Mouse (Mus musculus) liver, embryonic 13.5 days (tissue): ENCODE measurements around the gene Trappc10. TPM values are rescaled to one million over a fixed set of nuclear protein-coding genes. Genes with fewer than 3 reads are reported as not detected.

Experiments
- ATAC-seq: fragments of 200-750 bp; cut with Nextera tagmentation; 2 replicates; pipeline ENCODE4 v1.8.0; 2017; ENCODE audit warnings: low read depth, mild to moderate bottlenecking, moderate number of reproducible peaks, moderate library complexity
- DNase-seq: peaks from one replicate; pipeline ENCODE4 v3.0.0; 2022
- H3K27ac ChIP-seq: fragments of 300-500 bp; sonication (generic); 2 replicates; pipeline ENCODE4 v1.5.1; 2015; ENCODE audit warnings: moderate library complexity, mild to moderate bottlenecking, inconsistent platforms
- H3K27me3 ChIP-seq: fragments of 300-500 bp; sonication (generic); 2 replicates; pipeline ENCODE4 v1.6.1; 2015; ENCODE audit warnings: mild to moderate bottlenecking, inconsistent platforms
- H3K36me3 ChIP-seq: fragments of 300-500 bp; sonication (generic); 2 replicates; pipeline ENCODE4 v1.6.1; 2015; ENCODE audit warnings: mild to moderate bottlenecking, inconsistent platforms
- H3K4me1 ChIP-seq: fragments of 300-500 bp; sonication (generic); replicated peaks from 2 replicates; pipeline ENCODE4 v1.6.1; 2015; ENCODE audit warnings: inconsistent platforms
- H3K4me2 ChIP-seq: fragments of 300-500 bp; sonication (generic); 2 replicates; pipeline ENCODE4 v1.6.1; 2015; ENCODE audit warnings: inconsistent platforms, mild to moderate bottlenecking, moderate library complexity
- H3K4me3 ChIP-seq: fragments of 300-500 bp; sonication (generic); replicated peaks from 2 replicates; pipeline ENCODE4 v1.5.1; 2015; ENCODE audit warnings: mild to moderate bottlenecking, inconsistent platforms
- H3K9ac ChIP-seq: fragments of 300-500 bp; sonication (generic); 2 replicates; pipeline ENCODE4 v1.6.1; 2015; ENCODE audit warnings: mild to moderate bottlenecking, inconsistent platforms
- H3K9me3 ChIP-seq: fragments of 300-500 bp; sonication (generic); replicated peaks from 2 replicates; pipeline ENCODE4 v1.6.1; 2016; ENCODE audit warnings: inconsistent platforms
- WGBS: fragments of 180-500 bp; shearing (Covaris S2); methylation state at CpG from one replicate; pipeline ENCODE4 v1.1.7; 2015; ENCODE audit not compliant: insufficient replicate concordance; 5-methylcytosine and 5-hydroxymethylcytosine counted together
- polyA plus RNA-seq: library from polyadenylated mRNA; unstranded; fragments of >200 nt; fragmentation: Nextera tagmentation; extraction: Ambion mirVana; gene quantifications from 2 replicates; pipeline ENCODE4 v1.2.1, GENCODE M21; 2015

The Trappc10 gene
- polyA plus RNA-seq, 1 experiment from 2014 or later = 15.8 TPM

DNA sequence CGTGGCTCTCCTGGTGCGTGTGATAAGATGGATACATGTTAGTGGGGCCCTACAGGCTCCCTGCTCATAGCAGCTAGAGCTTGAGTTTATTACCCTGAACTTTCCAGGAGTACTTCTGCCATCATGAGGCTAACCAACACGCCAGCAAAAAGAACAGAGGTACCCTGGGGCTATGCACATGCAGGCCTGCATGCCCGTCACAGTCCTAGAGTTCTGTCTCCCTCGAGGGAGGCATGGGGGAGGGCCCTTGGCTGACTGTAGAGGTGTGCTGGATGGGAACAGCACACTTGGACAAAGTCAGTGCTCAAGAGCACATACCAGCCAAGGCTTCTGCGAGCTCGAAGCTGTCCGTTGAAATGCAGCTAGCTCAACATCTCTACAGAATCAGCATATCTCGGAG is 36.0 kb upstream of the Trappc10 start:
- DNase-seq (no peak), ATAC-seq (no peak)
- 65% methylated on average over 9 of the region's 9 CpGs for WGBS
- Histone ChIP-seq H3K4me2 (no peak overlapping the region), H3K27ac (no peak overlapping the region), H3K36me3 (peaks cover 19% of the 10 kb centered on the region), H3K27me3 (no peaks in the 10 kb centered on the region), H3K9me3 (no peaks in the 10 kb centered on the region), H3K9ac (no peak overlapping the region), H3K4me3 (no peak overlapping the region), H3K4me1 (no peaks in the 10 kb centered on the region)

DNA sequence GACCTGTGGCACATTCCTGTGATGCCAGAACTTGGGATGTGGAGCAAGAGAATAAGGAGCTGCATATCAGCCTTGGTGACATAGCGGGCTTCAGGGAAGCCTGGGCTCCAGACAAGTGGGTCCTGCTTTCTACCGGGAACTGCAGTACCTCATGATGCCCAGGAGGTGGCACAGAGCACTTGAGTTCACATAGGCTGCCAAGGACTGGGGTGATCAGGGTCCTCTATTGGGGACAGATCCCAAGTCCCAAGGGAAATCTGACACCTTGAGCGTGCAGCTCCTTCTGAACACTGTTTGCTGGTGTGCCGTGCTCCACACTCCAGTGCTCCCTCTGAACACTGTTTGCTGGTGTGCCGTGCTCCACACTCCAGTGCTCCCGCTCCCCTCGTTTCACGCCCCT is 34.8 kb upstream of the Trappc10 start:
- Histone ChIP-seq H3K36me3 (peaks cover 19% of the 10 kb centered on the region), H3K4me2 (no peak overlapping the region), H3K4me3 (no peak overlapping the region), H3K4me1 (no peaks in the 10 kb centered on the region), H3K27ac (no peak overlapping the region), H3K9me3 (no peaks in the 10 kb centered on the region), H3K9ac (no peak overlapping the region), H3K27me3 (no peaks in the 10 kb centered on the region)
- WGBS = 50% methylated on average over 8 of the region's 8 CpGs
- DNase-seq (no peak), ATAC-seq (0 out of 2 replicates have a peak, but pooled peaks have one; percentile 27)

- Histone ChIP-seq H3K4me3 (no peak overlapping the region), H3K4me2 (no peak overlapping the region), H3K27ac (no peak overlapping the region), H3K9me3 (no peaks in the 10 kb centered on the region), H3K27me3 (no peaks in the 10 kb centered on the region), H3K9ac (no peak overlapping the region), H3K4me1 (peaks cover 10% of the 10 kb centered on the region), H3K36me3 (peaks cover 15% of the 10 kb centered on the region)
- ATAC-seq (no peak), DNase-seq (no peak)
- WGBS = 47% methylated on average over 3 of the region's 3 CpGs
Observed at GRCm38 (mm10) chr10:78277835-78278234, 33.4 kb upstream of the Trappc10 start.

DNA sequence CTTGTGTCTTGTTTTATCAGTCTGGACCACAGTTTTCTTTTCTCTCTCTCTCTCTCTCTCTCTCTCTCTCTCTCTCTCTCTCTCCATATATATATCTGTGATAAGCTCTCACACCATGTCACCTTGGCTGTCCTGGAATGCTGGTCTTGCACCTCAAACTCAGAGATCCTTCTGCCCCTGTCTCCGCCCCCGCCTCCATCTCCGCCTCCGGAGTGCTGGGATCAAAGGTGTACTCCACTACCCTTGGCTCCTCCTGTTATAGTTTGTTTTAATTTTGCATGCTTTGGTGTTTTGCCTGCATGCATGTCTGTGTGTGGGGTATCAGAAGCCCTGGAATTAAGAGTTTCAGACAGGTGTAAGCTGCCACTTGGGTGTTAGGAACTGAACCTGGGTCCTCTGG is 31.8 kb upstream of the Trappc10 start:
- H3K9ac ChIP-seq = no peak overlapping the region
- no peak for ATAC-seq
- no peaks in the 10 kb centered on the region for H3K9me3 ChIP-seq
- no peak overlapping the region for H3K27ac ChIP-seq
- H3K4me1 ChIP-seq = peaks cover 23% of the 10 kb centered on the region
- H3K4me2 ChIP-seq = no peak overlapping the region
- peaks cover 9% of the 10 kb centered on the region for H3K36me3 ChIP-seq
- DNase-seq = no peak
- H3K27me3 ChIP-seq = no peaks in the 10 kb centered on the region
- 81% methylated on average over 4 of the region's 4 CpGs for WGBS
- H3K4me3 ChIP-seq = no peak overlapping the region

GRCm38 (mm10) chr10:78272932-78273331 is 28.5 kb upstream of the Trappc10 start:
- peak; percentile 42 for DNase-seq

GRCm38 (mm10) chr10:78265881-78266280 is 21.4 kb upstream of the Trappc10 start:
- no peaks in the 10 kb centered on the region for H3K9me3 ChIP-seq
- H3K4me3 ChIP-seq = no peak overlapping the region
- no peaks in the 10 kb centered on the region for H3K36me3 ChIP-seq
- H3K4me2 ChIP-seq = no peak overlapping the region
- no peak for ATAC-seq
- no peak overlapping the region for H3K9ac ChIP-seq
- 44% methylated on average over 3 of the region's 3 CpGs for WGBS
- no peaks in the 10 kb centered on the region; the same call in 1 of the 2 replicates for H3K27me3 ChIP-seq
- H3K4me1 ChIP-seq = 0 out of 2 replicates have a peak, but pooled peaks cover 1% of the 10 kb centered on the region
- no peak overlapping the region for H3K27ac ChIP-seq
- DNase-seq = no peak

More at GRCm38 (mm10) chr10:78272932-78273331, 28.5 kb upstream of the Trappc10 start:
- ATAC-seq = peak; percentile 81
- no peak overlapping the region for H3K27ac ChIP-seq
- no peaks in the 10 kb centered on the region; the same call in 1 of the 2 replicates for H3K36me3 ChIP-seq
- H3K4me1 ChIP-seq = peaks cover 26% of the 10 kb centered on the region
- H3K4me2 ChIP-seq = peak overlapping the region; percentile 43
- H3K4me3 ChIP-seq = 0 out of 2 replicates have a peak overlapping the region, but pooled peaks have one; percentile 8
- H3K27me3 ChIP-seq = no peaks in the 10 kb centered on the region
- peak overlapping the region; percentile 44 for H3K9ac ChIP-seq
- H3K9me3 ChIP-seq = no peaks in the 10 kb centered on the region
- 12% methylated on average over 8 of the region's 9 CpGs for WGBS

GRCm38 (mm10) chr10:78264735-78265134 is 20.3 kb upstream of the Trappc10 start:
- peaks cover 7% of the 10 kb centered on the region; the same call in 1 of the 2 replicates for H3K27me3 ChIP-seq
- H3K27ac ChIP-seq = no peak overlapping the region
- no peaks in the 10 kb centered on the region for H3K4me1 ChIP-seq
- no peak overlapping the region for H3K4me3 ChIP-seq
- H3K9ac ChIP-seq = no peak overlapping the region
- peak; percentile 70 for ATAC-seq
- no peak overlapping the region for H3K4me2 ChIP-seq
- no peak for DNase-seq
- WGBS = 22% methylated on average over 3 of the region's 3 CpGs
- no peaks in the 10 kb centered on the region for H3K9me3 ChIP-seq
- no peaks in the 10 kb centered on the region for H3K36me3 ChIP-seq

DNA sequence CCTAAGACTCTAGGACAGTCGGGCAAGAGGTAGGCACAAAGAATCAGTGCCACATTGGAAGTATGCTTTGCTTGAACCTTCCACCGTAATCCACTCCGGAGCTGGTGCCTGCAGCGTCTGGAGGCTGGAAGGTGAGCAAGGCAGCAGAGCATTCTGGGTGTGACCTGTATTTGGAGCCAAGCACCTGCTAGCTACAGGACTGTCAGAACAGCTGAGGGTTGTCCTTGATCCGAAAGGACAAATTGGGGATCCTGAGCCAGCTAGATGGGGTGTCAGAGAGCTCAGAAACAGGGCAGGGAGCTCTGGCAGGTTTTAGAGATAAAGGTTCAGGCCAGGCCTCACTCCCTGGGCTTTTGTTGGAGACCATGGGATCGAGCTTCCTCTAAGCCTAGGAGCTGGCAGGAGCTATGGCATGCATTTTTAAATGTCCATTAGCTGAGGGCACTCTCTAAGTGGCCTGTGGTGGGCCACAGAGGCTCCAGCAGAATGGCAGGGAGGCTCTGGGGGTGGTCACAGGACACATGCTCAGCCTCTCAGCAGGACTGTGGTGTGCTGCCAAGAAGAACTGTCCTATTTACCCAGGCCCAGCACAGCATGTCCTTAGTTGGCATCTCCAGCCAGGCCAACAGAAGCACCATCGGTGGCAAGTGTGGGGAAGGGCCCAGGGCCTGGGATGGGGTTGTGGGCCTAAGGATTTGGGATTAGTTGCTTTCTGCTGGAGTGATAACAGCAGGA is 16.6 kb upstream of the Trappc10 start:
- H3K27ac ChIP-seq = no peak overlapping the region
- no peaks in the 10 kb centered on the region for H3K36me3 ChIP-seq
- WGBS = 62% methylated on average over 7 of the region's 7 CpGs
- DNase-seq (no peak), ATAC-seq (no peak; the same call in 1 of the 2 replicates)
- H3K4me2 ChIP-seq = no peak overlapping the region
- H3K27me3 ChIP-seq = peaks cover 25% of the 10 kb centered on the region
- H3K4me3 ChIP-seq = no peak overlapping the region
- peaks cover under 1% of the 10 kb centered on the region; the same call in 1 of the 2 replicates for H3K4me1 ChIP-seq
- no peaks in the 10 kb centered on the region for H3K9me3 ChIP-seq
- no peak overlapping the region for H3K9ac ChIP-seq

GRCm38 (mm10) chr10:78260322-78260721 is 15.9 kb upstream of the Trappc10 start:
- H3K36me3 ChIP-seq = no peaks in the 10 kb centered on the region
- H3K27me3 ChIP-seq = peaks cover 25% of the 10 kb centered on the region
- H3K9ac ChIP-seq = no peak overlapping the region
- no peak overlapping the region for H3K27ac ChIP-seq
- H3K9me3 ChIP-seq = no peaks in the 10 kb centered on the region
- ATAC-seq (no peak), DNase-seq (no peak)
- H3K4me3 ChIP-seq = no peak overlapping the region
- 23% methylated on average over 5 of the region's 5 CpGs for WGBS
- H3K4me1 ChIP-seq = peaks cover 8% of the 10 kb centered on the region
- no peak overlapping the region for H3K4me2 ChIP-seq

- H3K4me1 ChIP-seq = peaks cover 12% of the 10 kb centered on the region
- no peak overlapping the region for H3K4me3 ChIP-seq
- ATAC-seq = no peak
- no peak overlapping the region for H3K27ac ChIP-seq
- H3K9ac ChIP-seq = no peak overlapping the region
- DNase-seq = no peak
- WGBS = 43% methylated on average over 6 of the region's 6 CpGs
- no peaks in the 10 kb centered on the region for H3K9me3 ChIP-seq
- no peaks in the 10 kb centered on the region for H3K36me3 ChIP-seq
- no peak overlapping the region for H3K4me2 ChIP-seq
- peaks cover 25% of the 10 kb centered on the region for H3K27me3 ChIP-seq
Observed at GRCm38 (mm10) chr10:78259702-78260101, 15.3 kb upstream of the Trappc10 start.

GRCm38 (mm10) chr10:78259230-78259629 is 14.8 kb upstream of the Trappc10 start:
- no peaks in the 10 kb centered on the region for H3K36me3 ChIP-seq
- H3K27ac ChIP-seq = no peak overlapping the region
- no peak overlapping the region for H3K4me3 ChIP-seq
- no peak overlapping the region for H3K4me2 ChIP-seq
- H3K4me1 ChIP-seq = peaks cover 12% of the 10 kb centered on the region
- DNase-seq (no peak), ATAC-seq (no peak)
- WGBS = 66% methylated on average over 5 of the region's 5 CpGs
- H3K9me3 ChIP-seq = no peaks in the 10 kb centered on the region
- no peak overlapping the region for H3K9ac ChIP-seq
- peaks cover 25% of the 10 kb centered on the region for H3K27me3 ChIP-seq
